Comparison of ENCODE assay signal across 9 mouse cellular contexts in the genomic region with DNA sequence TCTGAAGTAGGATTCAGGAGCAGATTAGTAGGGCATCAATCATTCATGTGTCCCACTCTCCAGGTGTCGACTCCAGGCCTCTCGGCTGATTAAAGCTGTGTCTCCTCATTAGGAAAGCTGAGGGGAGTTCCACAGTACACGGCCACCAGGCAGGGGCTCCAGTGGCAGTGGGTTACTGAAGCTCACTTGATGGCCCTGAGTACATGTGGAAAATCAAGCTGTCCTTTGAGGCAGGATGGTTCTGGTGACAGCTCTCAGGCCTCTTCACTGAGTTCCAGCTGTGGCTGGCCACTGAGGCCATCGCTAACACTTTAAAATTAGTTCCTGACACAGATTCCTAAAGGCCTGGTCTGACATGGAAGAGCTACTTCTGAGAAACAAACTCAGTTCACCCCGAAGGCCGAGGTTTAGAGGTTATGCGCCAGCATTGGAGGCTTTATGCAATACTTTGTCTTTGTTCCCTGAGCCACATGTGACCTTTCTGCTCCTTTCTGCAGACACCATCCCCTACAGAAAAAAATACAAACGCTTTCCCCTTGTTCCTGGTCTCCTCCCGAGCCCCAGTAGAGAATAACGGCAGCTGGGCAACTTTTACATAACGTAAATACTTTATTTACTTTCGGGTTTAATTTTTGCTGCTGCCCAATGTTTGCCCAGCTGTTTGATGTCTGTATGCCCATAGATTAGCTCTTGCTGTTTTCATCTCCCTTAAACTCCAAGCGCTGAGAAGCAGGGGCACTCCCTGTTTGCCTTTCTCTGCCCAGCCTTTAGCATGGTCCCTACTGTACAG.
DNase-seq lines count a peak whose midpoint lies in the region; ATAC-seq and TF ChIP-seq lines count a peak whose summit lies in the region.
"Had no signal": no experiment of that assay in that cellular context is flagged by ENCODE, and none has a peak within 500 bp of the region (broad histone marks: within the 10 kb centered on the region; RNA-seq: fewer than 3 reads in every experiment).

No protein-coding gene starts in this region.

- DNase-seq in intestine, embryonic 14.5 days (ENCODE audit: low spot score): no peak
- DNase-seq in frontal cortex, postnatal 25 days (ENCODE audit: low spot score in 2 of 2): no peak
- DNase-seq in layer of hippocampus, adult 8-10 months (ENCODE audit: low spot score in 2 of 2): no peak
- DNase-seq: gastrocnemius, postnatal 36 days; layer of hippocampus, adult 9-11 months had no signal

- no peak for TF ChIP-seq CTCF in intestine, postnatal 0 days (IDR thresholded peaks at IDR 0.05; ENCODE audit: low read depth)

- no peak overlapping the region for H3K4me2 ChIP-seq in intestine, embryonic 14.5 days (ENCODE audit: low read length)
- H3K4me2 ChIP-seq in intestine, postnatal 0 days (replicated peaks; ENCODE audit: low read depth): no peak overlapping the region; the same call in 1 of the 2 replicates
- H3K4me2 ChIP-seq in embryonic facial prominence, embryonic 12.5 days (replicated peaks): no peak overlapping the region
- H3K4me2 ChIP-seq in lung, embryonic 16.5 days (ENCODE audit: low read depth, low read length): no peak overlapping the region

- ATAC-seq in intestine, embryonic 14.5 days (replicated peaks; ENCODE audit: low FRiP score, low TSS enrichment, low read depth): no peak
- ATAC-seq in intestine, postnatal 0 days: no peak; the same call in 1 of the 2 replicates
- no peak for ATAC-seq in embryonic facial prominence, embryonic 12.5 days (ENCODE audit: insufficient number of reproducible peaks, insufficient read depth, low FRiP score, low TSS enrichment)
- ATAC-seq in lung, embryonic 16.5 days (ENCODE audit: low read depth): peak; percentile 39; the same call in 1 of the 2 replicates

- no peaks in the 10 kb centered on the region for H3K27me3 ChIP-seq in intestine, embryonic 14.5 days (replicated peaks; ENCODE audit: control insufficient read depth, insufficient read depth, low read length)
- no peaks in the 10 kb centered on the region for H3K27me3 ChIP-seq in intestine, postnatal 0 days (replicated peaks; ENCODE audit: control insufficient read depth, insufficient read depth, low read length)
- no peaks in the 10 kb centered on the region for H3K27me3 ChIP-seq in embryonic facial prominence, embryonic 12.5 days
- H3K27me3 ChIP-seq in lung, embryonic 16.5 days (ENCODE audit: control insufficient read depth, insufficient read depth, low read depth, low read length): no peaks in the 10 kb centered on the region

- 30% methylated on average over 13 of the region's 13 CpGs for WGBS in intestine, embryonic 14.5 days
- 32% methylated on average over 13 of the region's 13 CpGs for WGBS in intestine, postnatal 0 days
- WGBS in embryonic facial prominence, embryonic 12.5 days: 26% methylated on average over 13 of the region's 13 CpGs
- WGBS in lung, embryonic 16.5 days: 28% methylated on average over 13 of the region's 13 CpGs

- no peaks in the 10 kb centered on the region for H3K9me3 ChIP-seq in intestine, embryonic 14.5 days (ENCODE audit: control insufficient read depth, low read length)
- no peaks in the 10 kb centered on the region for H3K9me3 ChIP-seq in intestine, postnatal 0 days (ENCODE audit: control insufficient read depth)
- H3K9me3 ChIP-seq in embryonic facial prominence, embryonic 12.5 days: no peaks in the 10 kb centered on the region
- H3K9me3 ChIP-seq in lung, embryonic 16.5 days (ENCODE audit: control insufficient read depth, low read length): no peaks in the 10 kb centered on the region

- no peaks in the 10 kb centered on the region; the same call in 1 of the 2 replicates for H3K4me1 ChIP-seq in intestine, embryonic 14.5 days (replicated peaks; ENCODE audit: control insufficient read depth, insufficient read depth, low read length)
- no peaks in the 10 kb centered on the region for H3K4me1 ChIP-seq in intestine, postnatal 0 days (replicated peaks; ENCODE audit: control insufficient read depth, insufficient read depth, low read length)
- peaks cover 6% of the 10 kb centered on the region for H3K4me1 ChIP-seq in brown adipose tissue, adult 24 weeks (ENCODE audit: control insufficient read depth, insufficient read depth, insufficient read length, low read length)
- H3K4me1 ChIP-seq in embryonic facial prominence, embryonic 12.5 days: peaks cover 12% of the 10 kb centered on the region
- peaks cover 13% of the 10 kb centered on the region for H3K4me1 ChIP-seq in lung, embryonic 16.5 days (replicated peaks; ENCODE audit: control insufficient read depth, insufficient read depth, low read length)

- no peak overlapping the region for H3K9ac ChIP-seq in intestine, embryonic 14.5 days (ENCODE audit: low read length)
- no peak overlapping the region for H3K9ac ChIP-seq in intestine, postnatal 0 days (ENCODE audit: low read depth, low read length)
- no peak overlapping the region for H3K9ac ChIP-seq in embryonic facial prominence, embryonic 12.5 days
- no peak overlapping the region; the same call in 1 of the 2 replicates for H3K9ac ChIP-seq in lung, embryonic 16.5 days (ENCODE audit: low read length)

- H3K36me3 ChIP-seq in intestine, embryonic 14.5 days (ENCODE audit: control insufficient read depth, insufficient read depth, low read length): no peaks in the 10 kb centered on the region
- H3K36me3 ChIP-seq in intestine, postnatal 0 days (ENCODE audit: control insufficient read depth, insufficient read depth): no peaks in the 10 kb centered on the region
- H3K36me3 ChIP-seq in embryonic facial prominence, embryonic 12.5 days: no peaks in the 10 kb centered on the region
- H3K36me3 ChIP-seq in lung, embryonic 16.5 days (ENCODE audit: control insufficient read depth, insufficient read depth, low read length): no peaks in the 10 kb centered on the region

- H3K27ac ChIP-seq in intestine, embryonic 14.5 days (ENCODE audit: low read depth): 0 out of 2 replicates have a peak overlapping the region, but pooled peaks have one; percentile 6
- H3K27ac ChIP-seq in intestine, postnatal 0 days (ENCODE audit: low read depth, low read length): no peak overlapping the region
- H3K27ac ChIP-seq in brown adipose tissue, adult 24 weeks (replicated peaks; ENCODE audit: low read depth, low read length): peak overlapping the region; percentile 93
- peak overlapping the region; percentile 32; the same call in 1 of the 2 replicates for H3K27ac ChIP-seq in embryonic facial prominence, embryonic 12.5 days
- peak overlapping the region; percentile 21; the same call in 1 of the 2 replicates for H3K27ac ChIP-seq in lung, embryonic 16.5 days (ENCODE audit: low read length)

- no peak overlapping the region for H3K4me3 ChIP-seq in intestine, embryonic 14.5 days (ENCODE audit: low read depth, low read length)
- H3K4me3 ChIP-seq in intestine, postnatal 0 days (ENCODE audit: low read depth, low read length): no peak overlapping the region
- no peak overlapping the region for H3K4me3 ChIP-seq in brown adipose tissue, adult 24 weeks (ENCODE audit: insufficient read depth, low read depth, low read length)
- H3K4me3 ChIP-seq in embryonic facial prominence, embryonic 12.5 days: no peak overlapping the region
- no peak overlapping the region for H3K4me3 ChIP-seq in lung, embryonic 16.5 days (ENCODE audit: low read length)
